Mouse (Mus musculus): ENCODE data around the gene Cr1l. TPM values are rescaled to one million over a fixed set of nuclear protein-coding genes. Genes with fewer than 3 reads are reported as not detected.

Gene Cr1l
- total and polyA plus RNA-seq, 2 experiments from 2014 or later: 44.5 to 62.1 TPM

- Histone ChIP-seq H3K27me3 (ENCODE audit: insufficient read depth, low read length) (no peaks in the 10 kb centered on the region), H3K27ac (ENCODE audit: low read depth, low read length) (no peak overlapping the region), H3K9ac (no peak overlapping the region), H3K4me3 (ENCODE audit: low read depth, low read length) (no peak overlapping the region), H3K4me1 (ENCODE audit: insufficient read depth) (0 out of 2 replicates have a peak, but pooled peaks cover 6% of the 10 kb centered on the region), H3K4me2 (ENCODE audit: low read depth) (peak overlapping the region; percentile 9; the same call in 1 of the 2 replicates), H3K9me3 (ENCODE audit: low read length) (no peaks in the 10 kb centered on the region), H3K36me3 (ENCODE audit: insufficient read depth) (0 out of 2 replicates have a peak, but pooled peaks cover 3% of the 10 kb centered on the region)
- no peak for TF ChIP-seq CTCF (IDR thresholded peaks at IDR 0.05; ENCODE audit: low read depth)
- no peak for DNase-seq
- no peak for ATAC-seq
- 84% methylated on average over 1 of the region's 1 CpGs for WGBS
These were observed 1.5 kb downstream of the Cr1l start for GRCm38 (mm10) chr1:195129867-195130266.

GRCm38 (mm10) chr1:195114414-195114813 lies 17.0 kb downstream of the Cr1l start:
- ATAC-seq (no peak), DNase-seq (no peak)
- TF ChIP-seq CTCF (IDR thresholded peaks at IDR 0.05; ENCODE audit: low read depth): no peak
- no peaks in the 10 kb centered on the region for H3K9me3 ChIP-seq (ENCODE audit: low read length)
- no peak overlapping the region for H3K4me3 ChIP-seq (ENCODE audit: low read depth, low read length)
- no peak overlapping the region for H3K9ac ChIP-seq
- no peak overlapping the region for H3K27ac ChIP-seq (ENCODE audit: low read depth, low read length)
- WGBS: 92% methylated on average over 1 of the region's 1 CpGs
- H3K36me3 ChIP-seq (ENCODE audit: insufficient read depth): peaks cover 47% of the 10 kb centered on the region
- no peak overlapping the region for H3K4me2 ChIP-seq (ENCODE audit: low read depth)
- no peaks in the 10 kb centered on the region for H3K27me3 ChIP-seq (ENCODE audit: insufficient read depth, low read length)
- H3K4me1 ChIP-seq (ENCODE audit: insufficient read depth): no peaks in the 10 kb centered on the region

- Histone ChIP-seq H3K27ac (ENCODE audit: low read depth, low read length) (no peak overlapping the region), H3K4me1 (ENCODE audit: insufficient read depth) (no peaks in the 10 kb centered on the region), H3K27me3 (ENCODE audit: insufficient read depth, low read length) (no peaks in the 10 kb centered on the region), H3K4me3 (ENCODE audit: low read depth, low read length) (no peak overlapping the region), H3K9me3 (ENCODE audit: low read length) (no peaks in the 10 kb centered on the region), H3K4me2 (ENCODE audit: low read depth) (no peak overlapping the region), H3K9ac (no peak overlapping the region), H3K36me3 (ENCODE audit: insufficient read depth) (peaks cover 47% of the 10 kb centered on the region)
- ATAC-seq (no peak), DNase-seq (no peak)
- TF ChIP-seq CTCF (IDR thresholded peaks at IDR 0.05; ENCODE audit: low read depth): no peak
- 88% methylated on average over 4 of the region's 4 CpGs for WGBS
These were observed 17.8 kb downstream of the Cr1l start for GRCm38 (mm10) chr1:195113621-195114020.

- WGBS: 92% methylated on average over 4 of the region's 4 CpGs
- H3K9me3 ChIP-seq (ENCODE audit: low read length): no peaks in the 10 kb centered on the region
- no peak overlapping the region for H3K9ac ChIP-seq
- no peaks in the 10 kb centered on the region for H3K27me3 ChIP-seq (ENCODE audit: insufficient read depth, low read length)
- H3K27ac ChIP-seq (ENCODE audit: low read depth, low read length): no peak overlapping the region
- ATAC-seq: no peak
- H3K4me3 ChIP-seq (ENCODE audit: low read depth, low read length): no peak overlapping the region
- DNase-seq: no peak
- H3K36me3 ChIP-seq (ENCODE audit: insufficient read depth): peaks cover 27% of the 10 kb centered on the region
- TF ChIP-seq CTCF (IDR thresholded peaks at IDR 0.05; ENCODE audit: low read depth): no peak
- no peak overlapping the region for H3K4me2 ChIP-seq (ENCODE audit: low read depth)
- H3K4me1 ChIP-seq (ENCODE audit: insufficient read depth): no peaks in the 10 kb centered on the region
These were observed 30.7 kb downstream of the Cr1l start for GRCm38 (mm10) chr1:195100693-195101092.

GRCm38 (mm10) chr1:195098004-195098403 lies 33.4 kb downstream of the Cr1l start:
- H3K9me3 ChIP-seq (ENCODE audit: low read length): no peaks in the 10 kb centered on the region
- no peak overlapping the region for H3K4me2 ChIP-seq (ENCODE audit: low read depth)
- H3K36me3 ChIP-seq (ENCODE audit: insufficient read depth): peaks cover 13% of the 10 kb centered on the region
- no peak for TF ChIP-seq CTCF (IDR thresholded peaks at IDR 0.05; ENCODE audit: low read depth)
- DNase-seq (no peak), ATAC-seq (no peak)
- H3K4me1 ChIP-seq (ENCODE audit: insufficient read depth): no peaks in the 10 kb centered on the region
- no peak overlapping the region for H3K4me3 ChIP-seq (ENCODE audit: low read depth, low read length)
- 97% methylated on average over 1 of the region's 1 CpGs for WGBS
- no peaks in the 10 kb centered on the region for H3K27me3 ChIP-seq (ENCODE audit: insufficient read depth, low read length)
- H3K9ac ChIP-seq: no peak overlapping the region
- no peak overlapping the region for H3K27ac ChIP-seq (ENCODE audit: low read depth, low read length)

GRCm38 (mm10) chr1:195092220-195092720 lies 39.1 kb downstream of the Cr1l start, which contains the start of gene Cd46:
Gene Cd46, minus strand, starts transcription at chr1:195092249.
- ATAC-seq (peak; percentile 91), DNase-seq (peak; percentile 45)
- Histone ChIP-seq H3K4me1 (ENCODE audit: insufficient read depth) (0 out of 2 replicates have a peak, but pooled peaks cover 4% of the 10 kb centered on the region), H3K9me3 (ENCODE audit: low read length) (no peaks in the 10 kb centered on the region), H3K27ac (ENCODE audit: low read depth, low read length) (no peak within 1 kb of the TSS), H3K36me3 (ENCODE audit: insufficient read depth) (no peaks in the 10 kb centered on the region), H3K4me3 (ENCODE audit: low read depth, low read length) (peak within 1 kb of the TSS; percentile 29), H3K27me3 (ENCODE audit: insufficient read depth, low read length) (no peaks in the 10 kb centered on the region), H3K4me2 (ENCODE audit: low read depth) (peak within 1 kb of the TSS; percentile 49), H3K9ac (peak within 1 kb of the TSS; percentile 25; the same call in 1 of the 2 replicates)
- WGBS: 3% methylated on average over 14 of the region's 14 CpGs
- no peak for TF ChIP-seq CTCF (IDR thresholded peaks at IDR 0.05; ENCODE audit: low read depth)

- no peaks in the 10 kb centered on the region for H3K36me3 ChIP-seq (ENCODE audit: insufficient read depth)
- no peak for TF ChIP-seq CTCF (IDR thresholded peaks at IDR 0.05; ENCODE audit: low read depth)
- H3K4me2 ChIP-seq (ENCODE audit: low read depth): peak overlapping the region; percentile 49
- H3K4me3 ChIP-seq (ENCODE audit: low read depth, low read length): peak overlapping the region; percentile 29
- 0 out of 2 replicates have a peak, but pooled peaks cover 4% of the 10 kb centered on the region for H3K4me1 ChIP-seq (ENCODE audit: insufficient read depth)
- H3K27me3 ChIP-seq (ENCODE audit: insufficient read depth, low read length): no peaks in the 10 kb centered on the region
- ATAC-seq (peak; percentile 59), DNase-seq (no peak)
- H3K9me3 ChIP-seq (ENCODE audit: low read length): no peaks in the 10 kb centered on the region
- peak overlapping the region; percentile 25; the same call in 1 of the 2 replicates for H3K9ac ChIP-seq
- WGBS: 20% methylated on average over 11 of the region's 11 CpGs
- H3K27ac ChIP-seq (ENCODE audit: low read depth, low read length): no peak overlapping the region
These were observed 39.6 kb downstream of the Cr1l start for GRCm38 (mm10) chr1:195091699-195092219.

All from forebrain, postnatal 0 days (tissue).